Comparison of ENCODE assay signal across 10 mouse cellular contexts in genomic region chr4:154118782-154119181, GRCm38 (mm10). TPM values are rescaled to one million over a fixed set of nuclear protein-coding genes. Genes with fewer than 3 reads are reported as not detected.
DNase-seq lines count a peak whose midpoint lies in the region; ATAC-seq lines count a peak whose summit lies in the region.
"Had no signal": no experiment of that assay in that cellular context is flagged by ENCODE, and none has a peak within 500 bp of the region (broad histone marks: within the 10 kb centered on the region; RNA-seq: fewer than 3 reads in every experiment).

No protein-coding gene starts in this region.

- H3K27ac ChIP-seq in intestine, embryonic 16.5 days (ENCODE audit: low read length): no peak overlapping the region
- H3K27ac ChIP-seq: layer of hippocampus, adult 2 months had no signal

- peak; percentile 73 for ATAC-seq in intestine, embryonic 16.5 days
- ATAC-seq in activated CD4-positive, CD25-positive, alpha-beta regulatory T cell, adult 4 months: no peak

- H3K9ac ChIP-seq in intestine, embryonic 16.5 days (ENCODE audit: low read depth, low read length): no peak overlapping the region

- H3K4me2 ChIP-seq in intestine, embryonic 16.5 days (ENCODE audit: low read depth, low read length): no peak overlapping the region

- no peaks in the 10 kb centered on the region for H3K9me3 ChIP-seq in intestine, embryonic 16.5 days (ENCODE audit: control insufficient read depth, low read length)

- 42% methylated on average over 9 of the region's 9 CpGs for WGBS in intestine, embryonic 16.5 days

- peak; percentile 86 for DNase-seq in brain, adult 2 months (ENCODE audit: low read depth, low spot score)
- peak; percentile 83 for DNase-seq in cerebellum, adult 11-12 months
- peak; percentile 42 for DNase-seq in lung, postnatal 25 days (ENCODE audit: low spot score)
- no peak for DNase-seq in right cerebral cortex, postnatal 10 days (ENCODE audit: low spot score in 2 of 2)
- no peak for DNase-seq in thymus, postnatal 36 days
- DNase-seq: gastrocnemius, postnatal 10 days; kidney, adult 18-20 months had no signal

- no peaks in the 10 kb centered on the region for H3K36me3 ChIP-seq in intestine, embryonic 16.5 days (ENCODE audit: control insufficient read depth, insufficient read depth, low read length)

- no peaks in the 10 kb centered on the region for H3K27me3 ChIP-seq in intestine, embryonic 16.5 days (replicated peaks; ENCODE audit: control insufficient read depth, insufficient read depth, low read length)

- H3K4me3 ChIP-seq in intestine, embryonic 16.5 days (ENCODE audit: low read length): no peak overlapping the region
- H3K4me3 ChIP-seq: layer of hippocampus, adult 2 months had no signal

- no peaks in the 10 kb centered on the region for H3K4me1 ChIP-seq in intestine, embryonic 16.5 days (ENCODE audit: control insufficient read depth, insufficient read depth, low read length)

RNA-seq across cellular contexts. Expression of gene Trp73, which starts 21.2 kb away (rescaled TPM):
- polyA plus RNA-seq in intestine, embryonic 16.5 days (2015; fragmentation: Nextera tagmentation; extraction: Ambion mirVana): 0.11 and 0.12 TPM in 2 replicates
- polyA plus RNA-seq in activated CD4-positive, CD25-positive, alpha-beta regulatory T cell, adult 4 months (2017; shearing (Covaris generic)): not detected

RNA-seq across cellular contexts. Expression of gene Wrap73, which starts 23.4 kb away (rescaled TPM):
- polyA plus RNA-seq in intestine, embryonic 16.5 days (2015; fragmentation: Nextera tagmentation; extraction: Ambion mirVana): 29.3 and 30.1 TPM in 2 replicates
- polyA plus RNA-seq in activated CD4-positive, CD25-positive, alpha-beta regulatory T cell, adult 4 months (2017; shearing (Covaris generic)): 10 to 100 TPM; 24.9 to 31.7 TPM

RNA-seq across cellular contexts. Expression of gene Tprgl, which starts 41.7 kb away (rescaled TPM):
- 87.9 and 93.9 TPM in 2 replicates for polyA plus RNA-seq in intestine, embryonic 16.5 days (2015; fragmentation: Nextera tagmentation; extraction: Ambion mirVana)
- 10 to 100 TPM; 24.7 to 26.7 TPM for polyA plus RNA-seq in activated CD4-positive, CD25-positive, alpha-beta regulatory T cell, adult 4 months (2017; shearing (Covaris generic))

RNA-seq across cellular contexts. Expression of gene Megf6, which starts 51.7 kb away (rescaled TPM):
- 10.3 and 12.0 TPM in 2 replicates for polyA plus RNA-seq in intestine, embryonic 16.5 days (2015; fragmentation: Nextera tagmentation; extraction: Ambion mirVana)
- not detected for polyA plus RNA-seq in activated CD4-positive, CD25-positive, alpha-beta regulatory T cell, adult 4 months (2017; shearing (Covaris generic))

Comparison
In these comparisons a context has a peak if more than half of its experiments do, and no peak if none do; other contexts are left out.
1. DNase-seq: peak in brain, adult 2 months (single experiment), cerebellum, adult 11-12 months (single experiment) and lung, postnatal 25 days (single experiment); none in right cerebral cortex, postnatal 10 days (0 of 2) and thymus, postnatal 36 days (0 of 2).